Mouse (Mus musculus): Measurements from ENCODE around the gene Plcl1.

DNA sequence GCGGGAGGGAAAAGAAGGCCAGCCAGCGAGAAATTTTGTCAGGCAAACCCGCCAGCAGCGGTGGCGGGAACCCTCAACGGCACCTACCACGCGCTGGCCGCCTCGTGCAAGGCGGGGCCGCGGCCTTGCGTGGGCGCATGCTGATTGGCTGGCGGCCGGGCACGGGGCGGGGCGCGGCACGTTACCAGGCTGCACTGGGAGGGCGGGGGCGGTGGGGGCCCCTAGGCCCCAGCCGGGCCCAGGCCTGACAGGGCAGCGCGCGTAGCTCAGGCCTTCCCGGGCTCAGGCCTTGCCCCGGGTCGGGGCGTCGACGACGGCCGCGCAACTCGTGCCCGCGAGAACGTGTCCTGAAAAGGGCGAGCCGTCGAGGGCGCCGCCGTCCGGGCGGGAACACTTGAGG is 43.1 kb upstream of the Plcl1 start:
- TF ChIP-seq CTCF (IDR thresholded peaks at IDR 0.05; ENCODE audit: low read depth) (no peak), EP300 (IDR thresholded peaks at IDR 0.05; ENCODE audit: low read depth) (no peak)

Data from liver, postnatal 0 days (tissue).